ENCODE assay signal across 8 mouse cellular contexts in the genomic region with DNA sequence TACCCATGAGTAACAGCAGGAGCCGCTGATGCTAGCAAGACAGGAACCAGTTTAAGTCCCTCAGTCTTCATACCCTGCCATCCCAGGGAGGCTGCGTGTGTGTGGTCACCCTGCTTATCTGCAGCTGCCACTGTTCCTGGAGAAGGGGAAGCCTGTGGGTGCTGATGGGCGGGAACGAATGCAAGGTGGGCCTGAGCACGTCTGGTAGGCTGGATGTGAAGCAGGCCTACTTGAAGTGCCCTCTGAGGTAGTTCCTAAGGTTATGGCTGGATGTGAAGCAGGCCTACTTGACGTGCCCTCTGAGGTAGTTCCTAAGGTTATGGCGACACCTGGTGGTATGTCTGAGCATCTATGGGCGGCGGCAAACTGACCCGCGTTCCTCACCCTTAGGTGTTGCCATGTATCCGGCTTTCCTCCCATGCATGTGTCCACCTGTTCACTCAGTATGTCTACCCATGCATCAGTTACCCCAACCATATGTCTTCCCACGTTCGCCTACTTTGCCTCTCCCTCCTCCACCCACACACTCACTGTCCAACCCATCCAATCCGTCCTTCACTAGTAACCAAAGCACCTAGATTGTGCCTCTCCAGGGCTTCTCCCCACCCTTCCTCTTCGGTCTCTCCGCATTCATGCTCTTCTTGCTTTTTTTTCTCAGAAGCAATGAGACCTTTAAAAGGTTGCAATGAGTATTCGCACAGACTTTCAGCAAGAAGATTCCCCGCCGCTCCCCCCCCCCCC. TPM values are rescaled to one million over a fixed set of nuclear protein-coding genes. Genes with fewer than 3 reads are reported as not detected.
DNase-seq lines count a peak whose midpoint lies in the region; ATAC-seq and TF ChIP-seq lines count a peak whose summit lies in the region.

No protein-coding gene starts in this region.

- peak; percentile 84 for TF ChIP-seq CTCF in small intestine, adult 2 months (IDR thresholded peaks at IDR 0.05; ENCODE audit: extremely low read depth, insufficient read length, insufficient replicate concordance, low read depth, low read length)

- no peak overlapping the region for H3K9ac ChIP-seq in midbrain, embryonic 13.5 days (replicated peaks)

- H3K4me3 ChIP-seq in embryonic facial prominence, embryonic 10.5 days, result no peak overlapping the region
- H3K4me3 ChIP-seq in midbrain, embryonic 13.5 days (replicated peaks), result no peak overlapping the region
- H3K4me3 ChIP-seq in small intestine, adult 2 months (ENCODE audit: low read depth, low read length), result no peak overlapping the region

- peak; percentile 77 for DNase-seq in 3134 (ENCODE audit: extremely low read depth, insufficient read length, low spot score)
- peak; percentile 88 for DNase-seq in adrenal gland, postnatal 14 days
- peak; percentile 83 for DNase-seq in embryonic facial prominence, embryonic 10.5 days (ENCODE audit: low spot score)
- DNase-seq in heart, adult 18-20 months, result peak; percentile 74 to 91
- DNase-seq in kidney, adult 11 months, result peak; percentile 63
- peak; percentile 80 for DNase-seq in left cerebral cortex, postnatal 4 days

- no peaks in the 10 kb centered on the region for H3K9me3 ChIP-seq in embryonic facial prominence, embryonic 10.5 days
- no peaks in the 10 kb centered on the region for H3K9me3 ChIP-seq in midbrain, embryonic 13.5 days

- no peak overlapping the region for H3K4me2 ChIP-seq in midbrain, embryonic 13.5 days (replicated peaks)

- peaks cover 6% of the 10 kb centered on the region; the same call in 1 of the 2 replicates for H3K4me1 ChIP-seq in embryonic facial prominence, embryonic 10.5 days
- H3K4me1 ChIP-seq in midbrain, embryonic 13.5 days (replicated peaks), result peaks cover 4% of the 10 kb centered on the region; the same call in 1 of the 2 replicates
- peaks cover 9% of the 10 kb centered on the region for H3K4me1 ChIP-seq in small intestine, adult 2 months (ENCODE audit: control insufficient read depth, insufficient read depth, insufficient read length, low read length)

- no peak for TF ChIP-seq POLR2A in small intestine, adult 2 months (IDR thresholded peaks at IDR 0.05; ENCODE audit: low read depth, low read length)

- intact Hi-C loops in left cerebral cortex, postnatal 4 days (cut with DNase I), result loop anchor here (2.0 kb wide), 1 partner anchor 67 kb away; no protein-coding TSS in a partner anchor

- H3K27me3 ChIP-seq in embryonic facial prominence, embryonic 10.5 days (replicated peaks; ENCODE audit: low read depth, poor library complexity, severe bottlenecking), result peaks cover 36% of the 10 kb centered on the region
- peaks cover 8% of the 10 kb centered on the region; the same call in 1 of the 2 replicates for H3K27me3 ChIP-seq in midbrain, embryonic 13.5 days
- no peaks in the 10 kb centered on the region for H3K27me3 ChIP-seq in small intestine, adult 2 months (ENCODE audit: control insufficient read depth, insufficient read depth, low read length)

- H3K27ac ChIP-seq in embryonic facial prominence, embryonic 10.5 days (replicated peaks), result no peak overlapping the region
- no peak overlapping the region for H3K27ac ChIP-seq in midbrain, embryonic 13.5 days
- H3K27ac ChIP-seq in small intestine, adult 2 months (ENCODE audit: insufficient read depth, low read depth, low read length), result no peak overlapping the region

- H3K36me3 ChIP-seq in embryonic facial prominence, embryonic 10.5 days (replicated peaks), result no peaks in the 10 kb centered on the region
- no peaks in the 10 kb centered on the region for H3K36me3 ChIP-seq in midbrain, embryonic 13.5 days
- H3K36me3 ChIP-seq in small intestine, adult 2 months (ENCODE audit: control insufficient read depth, insufficient read depth, low read length), result no peaks in the 10 kb centered on the region

- ATAC-seq in midbrain, embryonic 13.5 days, result peak; percentile 78

- WGBS in embryonic facial prominence, embryonic 10.5 days, result 26% methylated on average over 20 of the region's 20 CpGs
- 25% methylated on average over 20 of the region's 20 CpGs for WGBS in midbrain, embryonic 13.5 days
- WGBS in small intestine, adult 2 months, result 21% methylated on average over 20 of the region's 20 CpGs

RNA-seq across cellular contexts. Expression of a gene that starts 30.4 kb away (rescaled TPM):
- 4.5 and 10.4 TPM in 2 replicates for total RNA-seq in adrenal gland, postnatal 14 days (2021)
- polyA plus RNA-seq in embryonic facial prominence, embryonic 10.5 days (2016; fragmentation: Nextera tagmentation; extraction: Ambion mirVana), result 4.4 and 5.5 TPM in 2 replicates
- total RNA-seq in heart, adult 18-20 months (2021), result 1 to 10 TPM; 2.3 to 4.3 TPM
- 100 to 1,000 TPM; 151 to 183 TPM for total RNA-seq in left cerebral cortex, postnatal 4 days (2021)
- polyA plus RNA-seq in midbrain, embryonic 13.5 days (2015; fragmentation: Nextera tagmentation; extraction: Ambion mirVana), result 18.6 and 19.0 TPM in 2 replicates
- 5.2 and 23.5 TPM in 2 replicates for polyA plus RNA-seq in small intestine, adult 2 months (2012; rRNA removed)

Comparison
In these comparisons a context has a peak if more than half of its experiments do, and no peak if none do; other contexts are left out.
1. RNA of a gene that starts 30.4 kb away (total RNA-seq): 151 to 183 TPM in left cerebral cortex, postnatal 4 days; 4.5 to 10.4 TPM in adrenal gland, postnatal 14 days and 2.3 to 4.3 TPM in heart, adult 18-20 months; every median in the first group is over 10 times any median in the second.
2. Peak in every context shown above with its lines, with median percentiles within 50 percentile points of each other: DNase-seq.